Mouse (Mus musculus): Measurements from ENCODE around the gene Creb5.

The Creb5 gene

GRCm38 (mm10) chr6:53695216-53695615, 408.1 kb downstream of the Creb5 start:
- DNase-seq (ENCODE audit: low read depth, low spot score): no peak

- DNase-seq (ENCODE audit: low read depth, low spot score): no peak
Observed at GRCm38 (mm10) chr6:53696471-53696870, 409.4 kb downstream of the Creb5 start.

GRCm38 (mm10) chr6:53696921-53697320, 409.9 kb downstream of the Creb5 start:
- DNase-seq (ENCODE audit: low read depth, low spot score): no peak

GRCm38 (mm10) chr6:53698128-53698749, 411.2 kb downstream of the Creb5 start:
- DNase-seq (ENCODE audit: low read depth, low spot score): peak; percentile 67

- DNase-seq (ENCODE audit: low read depth, low spot score): no peak
Observed at GRCm38 (mm10) chr6:53704440-53704839, 417.4 kb downstream of the Creb5 start.

- DNase-seq (ENCODE audit: low read depth, low spot score): no peak
Observed at GRCm38 (mm10) chr6:53706604-53707330, 419.7 kb downstream of the Creb5 start.

GRCm38 (mm10) chr6:53707795-53708194, 420.7 kb downstream of the Creb5 start:
- DNase-seq (ENCODE audit: low read depth, low spot score): no peak

- no peak for DNase-seq (ENCODE audit: low read depth, low spot score)
Observed at GRCm38 (mm10) chr6:53709694-53710442, 422.8 kb downstream of the Creb5 start.

GRCm38 (mm10) chr6:53710560-53710959, 423.5 kb downstream of the Creb5 start:
- no peak for DNase-seq (ENCODE audit: low read depth, low spot score)

- DNase-seq (ENCODE audit: low read depth, low spot score): peak; percentile 66
Observed at GRCm38 (mm10) chr6:53713152-53713551, 426.1 kb downstream of the Creb5 start.

GRCm38 (mm10) chr6:53714908-53715321, 427.8 kb downstream of the Creb5 start:
- no peak for DNase-seq (ENCODE audit: low read depth, low spot score)

- no peak for DNase-seq (ENCODE audit: low read depth, low spot score)
Observed at GRCm38 (mm10) chr6:53716013-53716412, 428.9 kb downstream of the Creb5 start.

- DNase-seq (ENCODE audit: low read depth, low spot score): no peak
Observed at GRCm38 (mm10) chr6:53720009-53720408, 432.9 kb downstream of the Creb5 start.

- peak; percentile 85 for DNase-seq (ENCODE audit: low read depth, low spot score)
Observed at GRCm38 (mm10) chr6:53721595-53721994, 434.5 kb downstream of the Creb5 start.

- DNase-seq (ENCODE audit: low read depth, low spot score): no peak
Observed at GRCm38 (mm10) chr6:53722694-53723093, 435.6 kb downstream of the Creb5 start.

GRCm38 (mm10) chr6:53730487-53730886, 443.4 kb downstream of the Creb5 start:
- no peak for DNase-seq (ENCODE audit: low read depth, low spot score)

GRCm38 (mm10) chr6:53730996-53731485, 444.0 kb downstream of the Creb5 start:
- no peak for DNase-seq (ENCODE audit: low read depth, low spot score)

GRCm38 (mm10) chr6:53733546-53733945, 446.5 kb downstream of the Creb5 start:
- DNase-seq (ENCODE audit: low read depth, low spot score): no peak

- DNase-seq (ENCODE audit: low read depth, low spot score): no peak
Observed at GRCm38 (mm10) chr6:53733999-53734398, 446.9 kb downstream of the Creb5 start.

- DNase-seq (ENCODE audit: low read depth, low spot score): no peak
Observed at GRCm38 (mm10) chr6:53735696-53736095, 448.6 kb downstream of the Creb5 start.

- no peak for DNase-seq (ENCODE audit: low read depth, low spot score)
Observed at GRCm38 (mm10) chr6:53738206-53738605, 451.1 kb downstream of the Creb5 start.

GRCm38 (mm10) chr6:53741222-53741621, 454.2 kb downstream of the Creb5 start:
- no peak for DNase-seq (ENCODE audit: low read depth, low spot score)

Measured in ZHBTc4 (cell line).